Mouse (Mus musculus) G1E (cell line): ENCODE measurements around the gene Grk3. TPM values are rescaled to one million over a fixed set of nuclear protein-coding genes. Genes with fewer than 3 reads are reported as not detected.

Source experiments
- ATAC-seq: 2 replicates; pipeline ENCODE4 v1.8.0; 2016; ENCODE audit warnings: mild to moderate bottlenecking; ENCODE audit not compliant: insufficient number of reproducible peaks, poor library complexity, low FRiP score, severe bottlenecking; ENCODE audit errors: extremely low read depth
- DNase-seq: peaks from one replicate; pipeline ENCODE4 v3.0.0; 2012; ENCODE audit warnings: low spot score
- H3K27me3 ChIP-seq: 2 replicates; pipeline ENCODE4 v1.6.1; 2012; ENCODE audit warnings: mild to moderate bottlenecking, low read length, inconsistent platforms; ENCODE audit not compliant: insufficient read depth
- H3K36me3 ChIP-seq: replicated peaks from 2 replicates; pipeline ENCODE3; 2012; ENCODE audit warnings: mild to moderate bottlenecking, inconsistent platforms
- H3K4me1 ChIP-seq: 2 replicates; pipeline ENCODE4 v1.6.1; 2012; ENCODE audit warnings: low read depth, low read length, inconsistent platforms, mixed read lengths; ENCODE audit not compliant: insufficient read depth
- H3K4me3 ChIP-seq: 2 replicates; pipeline ENCODE4 v1.5.1; 2012; ENCODE audit warnings: low read depth, mild to moderate bottlenecking, inconsistent platforms, low read length, moderate library complexity, mixed read lengths
- H3K9me3 ChIP-seq: replicated peaks from 2 replicates; pipeline ENCODE4 v1.6.1; 2012; ENCODE audit warnings: inconsistent platforms
- CTCF ChIP-seq: IDR thresholded peaks from 2 replicates; pipeline ENCODE4 v1.5.1; 2012; ENCODE audit warnings: low read depth, low read length, inconsistent platforms, mixed read lengths
- GATA1 ChIP-seq: IDR thresholded peaks from 2 replicates; pipeline ENCODE4 v1.6.1; 2012; ENCODE audit warnings: borderline replicate concordance, low read length, inconsistent platforms, mixed read lengths
- GATA2 ChIP-seq: IDR thresholded peaks from 2 replicates; pipeline ENCODE4 v1.6.1; 2012; ENCODE audit warnings: low read depth, low read length, inconsistent platforms, borderline replicate concordance
- POLR2AphosphoS5 ChIP-seq: IDR thresholded peaks from 2 replicates; pipeline ENCODE4 v1.6.1; 2012; ENCODE audit warnings: low read depth, low read length, inconsistent platforms; ENCODE audit not compliant: insufficient replicate concordance
- TAL1 ChIP-seq: conservative IDR thresholded peaks from 2 replicates; pipeline ENCODE4 v1.6.1; 2012; ENCODE audit warnings: low read depth, low read length, inconsistent platforms, mixed read lengths
- polyA plus RNA-seq: library from polyadenylated mRNA; stranded (reverse); fragments of >175 nt; gene quantifications from 2 replicates; pipeline ENCODE4 v1.2.3, GENCODE M21; 2012
- total RNA-seq, 2 experiments: library from RNA; stranded (forward) in 1 of 2; stranded (reverse) in 1 of 2; fragments of 200-1000 nt in 1 of 2; fragments of >200 nt in 1 of 2; fragmentation: Nextera tagmentation in 1 of 2; gene quantifications; 2 replicates each; pipeline ENCODE4 v1.2.3; 2014 to 2017

Grk3 gene
- total and polyA plus RNA-seq, 3 experiments, result 0.11 TPM; not detected in 2

GRCm38 (mm10) chr5:113011926-113012325 lies 3.7 kb downstream of the Grk3 start:
- TF ChIP-seq TAL1 (no peak), GATA1 (no peak), GATA2 (no peak), POLR2AphosphoS5 (no peak), CTCF (no peak)
- DNase-seq (no peak), ATAC-seq (no peak)
- H3K36me3 ChIP-seq, result no peaks in the 10 kb centered on the region
- no peaks in the 10 kb centered on the region for H3K27me3 ChIP-seq
- peaks cover 94% of the 10 kb centered on the region for H3K9me3 ChIP-seq
- H3K4me3 ChIP-seq, result no peak overlapping the region
- H3K4me1 ChIP-seq, result no peaks in the 10 kb centered on the region

DNA sequence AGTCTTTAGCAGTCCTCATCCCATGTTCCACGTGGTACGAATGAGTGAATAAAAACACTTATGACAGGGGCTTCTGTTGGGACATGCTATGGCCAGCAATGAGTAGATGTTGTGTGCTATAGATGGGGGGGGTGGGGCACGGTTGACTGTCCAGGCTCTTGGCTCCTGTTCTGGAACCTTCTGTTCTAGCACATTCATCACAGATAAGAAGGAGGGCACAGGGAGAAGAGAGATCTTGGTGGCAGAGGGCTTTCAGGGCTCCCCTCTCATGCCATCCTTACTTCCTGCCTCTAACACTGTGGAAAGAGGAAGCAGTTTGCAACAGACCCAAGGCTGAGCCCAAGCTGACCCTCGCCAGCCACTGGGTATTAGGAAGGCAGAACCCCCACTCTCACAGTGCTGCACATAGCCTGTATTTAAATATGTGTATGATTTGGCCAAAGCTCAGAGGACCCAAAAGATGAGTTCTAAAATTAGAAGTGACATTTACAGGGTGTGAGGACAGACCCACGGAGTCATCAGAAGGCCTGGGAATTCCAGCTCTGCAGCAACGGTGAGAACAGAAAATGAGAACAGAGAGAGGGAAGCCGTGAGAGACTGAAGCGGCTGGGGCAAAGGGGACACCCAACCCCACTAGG lies 6.3 kb downstream of the Grk3 start:
- Histone ChIP-seq H3K4me3 (no peak overlapping the region), H3K4me1 (no peaks in the 10 kb centered on the region), H3K9me3 (peaks cover 96% of the 10 kb centered on the region), H3K36me3 (no peaks in the 10 kb centered on the region), H3K27me3 (no peaks in the 10 kb centered on the region)
- no peak for ATAC-seq
- DNase-seq, result no peak
- no peak for TF ChIP-seq POLR2AphosphoS5
- no peak for TF ChIP-seq GATA2
- no peak for TF ChIP-seq GATA1
- TF ChIP-seq TAL1, result no peak
- TF ChIP-seq CTCF, result no peak

DNA sequence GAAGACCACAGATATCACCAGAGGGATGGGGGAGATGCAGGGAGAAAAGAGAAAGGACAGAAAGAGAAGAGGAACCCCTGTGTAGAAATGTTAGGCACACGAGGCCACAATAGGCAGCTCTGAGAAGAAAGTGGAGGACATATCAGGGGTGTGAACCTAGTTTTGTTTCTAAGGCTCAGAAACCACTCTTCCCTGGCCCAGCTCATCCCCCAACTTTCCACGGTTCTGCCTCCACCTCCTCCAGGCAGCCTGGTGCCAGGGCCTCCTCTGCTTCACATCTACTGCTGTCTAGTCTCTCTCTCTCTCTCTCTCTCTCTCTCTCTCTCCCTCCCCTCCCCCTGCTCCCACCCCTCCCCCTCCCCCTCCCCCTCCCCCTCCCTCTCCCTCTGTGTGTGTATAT lies 7.1 kb downstream of the Grk3 start:
- DNase-seq, result no peak
- no peak for ATAC-seq
- Histone ChIP-seq H3K4me3 (no peak overlapping the region), H3K4me1 (no peaks in the 10 kb centered on the region), H3K36me3 (no peaks in the 10 kb centered on the region), H3K9me3 (peaks cover 97% of the 10 kb centered on the region), H3K27me3 (no peaks in the 10 kb centered on the region)
- TF ChIP-seq GATA1 (no peak), CTCF (no peak), POLR2AphosphoS5 (no peak), GATA2 (no peak), TAL1 (no peak)

- peaks cover 93% of the 10 kb centered on the region for H3K9me3 ChIP-seq
Measured at GRCm38 (mm10) chr5:113006997-113007396, 8.6 kb downstream of the Grk3 start.

DNA sequence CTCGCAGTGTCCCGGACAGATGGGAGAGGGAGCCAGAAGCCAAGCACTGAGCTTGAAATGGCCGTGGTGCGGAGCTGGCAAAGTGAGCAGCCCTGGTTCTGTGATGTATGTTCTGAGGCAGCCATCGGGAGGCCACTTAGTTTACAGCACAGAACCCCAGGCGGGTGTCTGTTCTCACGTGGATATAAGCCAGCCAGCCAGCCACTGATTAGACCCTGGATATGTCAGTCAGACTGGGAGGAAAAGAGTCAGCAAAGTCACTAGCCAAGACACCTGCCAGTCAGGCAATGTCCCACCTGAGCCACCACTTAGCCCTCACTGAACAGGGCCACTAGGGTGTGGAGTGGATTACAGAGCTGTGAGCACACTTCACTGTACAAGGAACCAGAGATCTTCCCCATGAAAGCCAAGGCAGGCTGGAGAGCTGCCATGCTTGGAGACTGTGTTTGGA lies 9.6 kb downstream of the Grk3 start:
- no peak for TF ChIP-seq GATA1
- TF ChIP-seq CTCF, result no peak
- TF ChIP-seq POLR2AphosphoS5, result no peak
- TF ChIP-seq GATA2, result no peak
- TF ChIP-seq TAL1, result no peak
- no peak for DNase-seq
- Histone ChIP-seq H3K36me3 (no peaks in the 10 kb centered on the region), H3K9me3 (peaks cover 89% of the 10 kb centered on the region), H3K27me3 (no peaks in the 10 kb centered on the region), H3K4me3 (no peak overlapping the region), H3K4me1 (no peaks in the 10 kb centered on the region)
- ATAC-seq, result no peak

More at GRCm38 (mm10) chr5:113006997-113007396, 8.6 kb downstream of the Grk3 start:
- Histone ChIP-seq H3K4me3 (no peak overlapping the region), H3K27me3 (no peaks in the 10 kb centered on the region), H3K4me1 (no peaks in the 10 kb centered on the region), H3K36me3 (no peaks in the 10 kb centered on the region)
- ATAC-seq (no peak), DNase-seq (no peak)
- TF ChIP-seq GATA2 (no peak), TAL1 (no peak), CTCF (no peak), GATA1 (no peak), POLR2AphosphoS5 (no peak)

DNA sequence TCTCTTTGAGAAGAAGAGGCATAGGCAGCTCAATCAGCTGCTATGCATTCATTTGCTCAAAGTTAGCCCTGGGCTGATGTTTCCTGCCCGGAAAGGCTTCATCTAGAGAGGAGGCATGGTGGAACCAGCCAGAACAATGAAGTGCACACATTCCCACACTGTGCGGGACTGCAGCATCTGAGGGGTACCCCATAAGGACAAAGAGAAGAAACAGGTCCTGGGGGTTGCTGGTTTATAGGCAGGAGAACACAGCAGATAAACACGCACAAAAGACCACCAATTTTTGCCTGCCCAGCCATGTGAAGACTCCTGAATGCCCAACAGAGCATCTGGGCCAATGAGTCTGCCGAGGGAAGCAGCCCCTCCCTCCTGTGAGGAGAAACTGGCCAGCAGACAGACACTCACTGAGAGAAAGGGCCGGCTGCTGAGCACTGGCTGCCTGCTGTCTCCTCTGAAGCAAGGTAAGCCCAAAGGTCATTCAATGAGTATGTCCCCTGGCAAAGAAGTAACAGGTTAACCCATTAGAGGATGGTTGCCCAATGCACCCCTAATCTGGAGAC lies 12.7 kb downstream of the Grk3 start:
- Histone ChIP-seq H3K9me3 (peaks cover 90% of the 10 kb centered on the region), H3K36me3 (no peaks in the 10 kb centered on the region), H3K4me1 (no peaks in the 10 kb centered on the region), H3K27me3 (no peaks in the 10 kb centered on the region), H3K4me3 (no peak overlapping the region)
- ATAC-seq (no peak), DNase-seq (no peak)
- TF ChIP-seq TAL1, result no peak
- TF ChIP-seq GATA1, result no peak
- no peak for TF ChIP-seq POLR2AphosphoS5
- no peak for TF ChIP-seq GATA2
- no peak for TF ChIP-seq CTCF
